Mouse (Mus musculus) NIH3T3 (cell line): Measurements from ENCODE around the gene Amd1.

Experiments
- DNase-seq: peaks from one replicate; pipeline ENCODE4 v3.0.0-alpha.2; 2012; ENCODE audit warnings: low read depth

Amd1 gene

GRCm38 (mm10) chr10:40250969-40251368 is 51.0 kb downstream of the Amd1 start:
- DNase-seq: no peak

DNA sequence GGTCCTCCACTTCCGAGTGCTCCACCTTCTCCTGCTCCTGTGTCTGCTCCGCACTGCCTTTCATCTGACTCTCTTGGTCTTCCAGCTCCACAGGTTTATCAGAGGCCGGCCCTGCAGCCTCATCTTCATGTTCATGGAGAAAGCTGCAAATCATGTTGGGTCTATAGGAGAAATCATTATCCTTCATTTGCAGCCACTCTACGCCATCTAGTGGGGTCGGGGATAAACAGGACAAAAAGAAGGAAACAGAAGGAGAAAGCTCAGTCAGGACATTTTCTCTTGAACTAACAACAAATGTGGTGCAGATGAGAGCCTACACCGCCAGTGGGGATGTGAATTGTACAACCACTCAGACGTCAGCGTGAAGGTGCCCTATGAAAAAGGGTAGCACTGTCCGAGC is 52.4 kb downstream of the Amd1 start:
- DNase-seq: peak; percentile 68

DNA sequence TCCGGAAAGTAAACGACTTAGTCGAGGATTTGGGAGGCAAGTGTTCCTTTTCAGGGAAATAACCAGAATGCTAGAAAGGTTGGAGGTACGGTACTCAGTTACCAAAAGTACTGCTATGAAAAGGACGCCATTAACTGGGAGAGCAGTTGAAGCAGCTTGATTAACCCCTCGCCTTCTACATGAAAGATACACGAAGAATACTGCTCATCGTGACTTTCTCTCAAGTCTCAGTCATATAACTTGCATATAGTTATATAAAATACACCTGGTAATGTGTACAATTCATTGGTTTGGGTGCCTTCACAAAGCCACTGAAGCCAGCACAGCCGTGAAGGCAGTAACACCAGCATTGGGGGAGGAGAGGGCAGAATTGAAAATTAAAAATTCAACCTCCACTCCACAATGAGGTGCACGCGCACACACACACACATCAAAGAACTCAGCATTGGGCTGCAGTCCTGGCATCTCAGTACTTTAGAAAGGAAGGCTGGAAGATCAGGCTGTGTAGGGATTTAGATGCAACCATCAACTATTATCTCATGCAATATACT is 54.7 kb downstream of the Amd1 start:
- no peak for DNase-seq

DNA sequence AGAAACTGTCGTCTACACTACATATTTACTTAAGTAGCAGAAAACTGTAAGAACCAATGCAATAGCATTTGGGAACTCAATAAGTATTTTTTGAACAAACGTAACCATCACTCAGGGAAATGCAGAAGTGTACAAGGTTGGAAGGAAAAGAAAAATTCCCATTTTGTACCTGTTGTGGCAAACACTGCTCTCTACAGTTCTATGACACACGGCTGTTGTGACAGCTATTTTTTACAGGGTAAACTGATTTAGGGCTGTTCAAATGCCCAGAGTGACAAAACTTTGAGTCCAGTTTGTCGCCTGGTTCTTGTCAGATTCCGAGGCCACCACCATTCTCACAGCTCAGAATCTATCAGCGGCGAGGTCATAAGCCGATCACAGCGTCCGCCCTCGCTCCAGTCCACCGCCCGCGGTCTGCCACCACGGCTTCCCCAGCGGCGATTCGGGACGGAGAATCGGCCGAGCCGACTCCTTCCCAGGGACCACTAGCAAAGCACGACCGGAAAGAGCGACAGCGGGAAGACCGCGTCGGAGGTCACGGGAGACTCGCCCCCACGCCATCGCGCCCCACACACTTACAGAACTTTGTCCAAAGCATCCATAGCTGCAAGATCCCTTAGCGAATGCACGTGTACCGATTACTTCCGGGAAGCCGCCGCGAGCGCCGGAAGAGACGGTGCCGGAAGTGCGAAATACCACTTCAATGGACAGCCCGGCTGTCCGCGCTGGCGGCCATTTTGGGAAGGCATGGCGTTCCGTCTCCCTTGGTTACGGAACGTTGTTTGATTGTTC is 55.4 kb downstream of the Amd1 start, which contains the start of gene Rpf2:
Gene Rpf2 (minus strand): TSS at position 663 of the 792 bp plus-strand sequence.
- DNase-seq: peak; percentile 94

DNA sequence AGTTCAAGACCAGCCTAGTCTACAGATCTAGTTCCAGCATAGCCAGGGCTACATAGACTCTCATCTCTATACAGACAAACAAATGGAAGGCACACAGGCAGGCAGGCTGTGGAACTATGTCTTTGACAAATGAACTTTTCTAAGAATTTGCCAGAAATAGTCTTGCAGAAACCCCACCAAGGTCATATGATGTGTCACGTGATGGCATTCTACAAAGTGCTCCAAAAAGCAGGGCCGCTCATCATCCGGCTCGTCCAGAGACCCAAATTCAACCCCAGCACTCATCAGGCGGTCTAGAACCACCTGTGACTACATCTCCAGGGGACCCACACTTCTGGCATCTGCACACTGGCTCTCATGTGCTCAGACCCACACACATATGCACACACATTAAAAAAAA is 64.2 kb downstream of the Amd1 start:
- DNase-seq: no peak
